ENCODE assay signal across 8 mouse cellular contexts in genomic region chr10:126956692-126957358, GRCm38 (mm10). TPM values are rescaled to one million over a fixed set of nuclear protein-coding genes. Genes with fewer than 3 reads are reported as not detected.
DNase-seq lines count a peak whose midpoint lies in the region; ATAC-seq and TF ChIP-seq lines count a peak whose summit lies in the region.

No protein-coding gene starts in this region.

- H3K9ac ChIP-seq in heart, postnatal 0 days (replicated peaks; ENCODE audit: low read depth, low read length) = 0 out of 2 replicates have a peak overlapping the region, but pooled peaks have one; percentile 16
- peak overlapping the region; percentile 35 for H3K9ac ChIP-seq in forebrain, embryonic 15.5 days (replicated peaks)
- H3K9ac ChIP-seq in midbrain, embryonic 14.5 days (replicated peaks; ENCODE audit: low read length) = peak overlapping the region; percentile 46

- 18% methylated on average over 15 of the region's 15 CpGs for WGBS in heart, postnatal 0 days
- under 1% methylated on average over 15 of the region's 15 CpGs for WGBS in forebrain, embryonic 15.5 days
- 3% methylated on average over 15 of the region's 15 CpGs for WGBS in midbrain, embryonic 14.5 days

- H3K4me3 ChIP-seq in heart, postnatal 0 days (ENCODE audit: low read depth, low read length) = no peak overlapping the region
- H3K4me3 ChIP-seq in forebrain, embryonic 15.5 days = peak overlapping the region; percentile 2; the same call in 1 of the 2 replicates
- H3K4me3 ChIP-seq in midbrain, embryonic 14.5 days (replicated peaks; ENCODE audit: low read depth, low read length) = 0 out of 2 replicates have a peak overlapping the region, but pooled peaks have one; percentile 10

- no peaks in the 10 kb centered on the region for H3K27me3 ChIP-seq in heart, postnatal 0 days (ENCODE audit: control insufficient read depth, insufficient read depth, low read length)
- no peaks in the 10 kb centered on the region for H3K27me3 ChIP-seq in forebrain, embryonic 15.5 days
- H3K27me3 ChIP-seq in midbrain, embryonic 14.5 days (ENCODE audit: control insufficient read depth, insufficient read depth, low read length) = no peaks in the 10 kb centered on the region; the same call in 1 of the 2 replicates

- no peak for TF ChIP-seq EP300 in heart, postnatal 0 days (IDR thresholded peaks at IDR 0.05; ENCODE audit: low read depth)

- no peak for TF ChIP-seq CTCF in heart, postnatal 0 days (IDR thresholded peaks at IDR 0.05; ENCODE audit: low read depth)

- H3K36me3 ChIP-seq in heart, postnatal 0 days (replicated peaks; ENCODE audit: control insufficient read depth, insufficient read depth, low read length) = no peaks in the 10 kb centered on the region
- H3K36me3 ChIP-seq in forebrain, embryonic 15.5 days = no peaks in the 10 kb centered on the region
- no peaks in the 10 kb centered on the region for H3K36me3 ChIP-seq in midbrain, embryonic 14.5 days (ENCODE audit: control insufficient read depth, insufficient read depth, low read length)

- no peak for DNase-seq in heart, postnatal 0 days (ENCODE audit: low spot score)
- DNase-seq in heart, adult 8-10 months (ENCODE audit: low spot score) = no peak
- DNase-seq in cerebellum, postnatal 25 days = peak; percentile 47 to 53
- DNase-seq in midbrain, embryonic 14.5 days = peak; percentile 70
- DNase-seq in natural killer cell, adult 2 months (ENCODE audit: low spot score in 2 of 2) = no peak
- no peak for DNase-seq in adrenal gland, adult 18-20 months (ENCODE audit: low spot score in 2 of 2)
- no peak for DNase-seq in adrenal gland, postnatal 4 days (ENCODE audit: low spot score in 2 of 2)

- peak overlapping the region; percentile 37 for H3K4me2 ChIP-seq in heart, postnatal 0 days (ENCODE audit: low read depth, low read length)
- peak overlapping the region; percentile 42 for H3K4me2 ChIP-seq in forebrain, embryonic 15.5 days (replicated peaks)
- peak overlapping the region; percentile 48 for H3K4me2 ChIP-seq in midbrain, embryonic 14.5 days (ENCODE audit: low read length)

- peak overlapping the region; percentile 76 for H3K27ac ChIP-seq in heart, postnatal 0 days (ENCODE audit: low read depth)
- peak overlapping the region; percentile 87 for H3K27ac ChIP-seq in forebrain, embryonic 15.5 days (replicated peaks)
- H3K27ac ChIP-seq in midbrain, embryonic 14.5 days (replicated peaks; ENCODE audit: low read depth, low read length) = peak overlapping the region; percentile 83

- ATAC-seq in heart, postnatal 0 days (ENCODE audit: insufficient read depth, low read depth) = no peak
- ATAC-seq in forebrain, embryonic 15.5 days (replicated peaks) = peak; percentile 36
- no peak for ATAC-seq in midbrain, embryonic 14.5 days (ENCODE audit: low FRiP score, low TSS enrichment)

- 0 out of 2 replicates have a peak, but pooled peaks cover 3% of the 10 kb centered on the region for H3K9me3 ChIP-seq in heart, postnatal 0 days (replicated peaks; ENCODE audit: control insufficient read depth, low read length)
- no peaks in the 10 kb centered on the region for H3K9me3 ChIP-seq in forebrain, embryonic 15.5 days
- H3K9me3 ChIP-seq in midbrain, embryonic 14.5 days (ENCODE audit: control insufficient read depth, low read length) = 0 out of 2 replicates have a peak, but pooled peaks cover 3% of the 10 kb centered on the region

- peaks cover 21% of the 10 kb centered on the region for H3K4me1 ChIP-seq in heart, postnatal 0 days (ENCODE audit: control insufficient read depth, insufficient read depth)
- peaks cover 28% of the 10 kb centered on the region for H3K4me1 ChIP-seq in forebrain, embryonic 15.5 days
- H3K4me1 ChIP-seq in midbrain, embryonic 14.5 days (ENCODE audit: control insufficient read depth, insufficient read depth, low read length) = peaks cover 14% of the 10 kb centered on the region

RNA-seq across cellular contexts. Expression of gene Ctdsp2, which starts 21.7 kb away (rescaled TPM):
- total RNA-seq in heart, postnatal 0 days (2014; rRNA removed; ENCODE audit: low replicate concordance) = 137 and 155 TPM in 2 replicates
- polyA plus RNA-seq in heart, postnatal 0 days (2015; fragmentation: Nextera tagmentation; extraction: Ambion mirVana) = 26.4 and 27.4 TPM in 2 replicates
- total RNA-seq in heart, adult 8-10 months (2022) = 100 to 1,000 TPM in 2 of 4 experiments, 10 to 100 TPM in 2; 84.6 to 110 (median 95.0) TPM
- 26.0 and 26.9 TPM in 2 replicates for polyA plus RNA-seq in forebrain, embryonic 15.5 days (2015; fragmentation: Nextera tagmentation; extraction: Ambion mirVana)
- 19.1 and 26.2 TPM in 2 replicates for polyA plus RNA-seq in midbrain, embryonic 14.5 days (2014; fragmentation: Nextera tagmentation; extraction: Ambion mirVana)
- 10 to 100 TPM; 73.0 to 98.7 TPM for total RNA-seq in adrenal gland, adult 18-20 months (2021)
- total RNA-seq in adrenal gland, postnatal 4 days (2021) = 100 to 1,000 TPM; 244 to 246 TPM

RNA-seq across cellular contexts. Expression of gene Avil, which starts 43.7 kb away (rescaled TPM):
- 0.04 and 1.9 TPM in 2 replicates for total RNA-seq in heart, postnatal 0 days (2014; rRNA removed; ENCODE audit: low replicate concordance)
- polyA plus RNA-seq in heart, postnatal 0 days (2015; fragmentation: Nextera tagmentation; extraction: Ambion mirVana) = 0.07 and 0.11 TPM in 2 replicates
- under 1 TPM; 0.32 to 0.87 (median 0.42) TPM for total RNA-seq in heart, adult 8-10 months (2022)
- 0.26 and 0.45 TPM in 2 replicates for polyA plus RNA-seq in forebrain, embryonic 15.5 days (2015; fragmentation: Nextera tagmentation; extraction: Ambion mirVana)
- polyA plus RNA-seq in midbrain, embryonic 14.5 days (2014; fragmentation: Nextera tagmentation; extraction: Ambion mirVana) = 1.9 and 2.1 TPM in 2 replicates
- 1 to 10 TPM in 1 of 2 experiments, under 1 TPM in 1; 0.67 to 5.5 TPM for total RNA-seq in adrenal gland, adult 18-20 months (2021)
- under 1 TPM; 0.67 to 0.90 TPM for total RNA-seq in adrenal gland, postnatal 4 days (2021)

RNA-seq across cellular contexts. Expression of gene Atp23, which starts 55.7 kb away (rescaled TPM):
- total RNA-seq in heart, postnatal 0 days (2014; rRNA removed; ENCODE audit: low replicate concordance) = 0.46 and 10.2 TPM in 2 replicates
- 7.8 and 8.5 TPM in 2 replicates for polyA plus RNA-seq in heart, postnatal 0 days (2015; fragmentation: Nextera tagmentation; extraction: Ambion mirVana)
- 1 to 10 TPM; 3.7 to 5.8 (median 4.7) TPM for total RNA-seq in heart, adult 8-10 months (2022)
- 9.2 and 11.9 TPM in 2 replicates for polyA plus RNA-seq in forebrain, embryonic 15.5 days (2015; fragmentation: Nextera tagmentation; extraction: Ambion mirVana)
- 13.6 and 14.1 TPM in 2 replicates for polyA plus RNA-seq in midbrain, embryonic 14.5 days (2014; fragmentation: Nextera tagmentation; extraction: Ambion mirVana)
- 1 to 10 TPM; 4.6 to 5.5 TPM for total RNA-seq in adrenal gland, adult 18-20 months (2021)
- 10 to 100 TPM; 11.1 to 11.6 TPM for total RNA-seq in adrenal gland, postnatal 4 days (2021)

Comparison
In these comparisons a context has a peak if more than half of its experiments do, and no peak if none do; other contexts are left out.
1. DNase-seq: peak in cerebellum, postnatal 25 days (2 of 2) and midbrain, embryonic 14.5 days (single experiment); none in heart, postnatal 0 days (single experiment), heart, adult 8-10 months (single experiment), natural killer cell, adult 2 months (0 of 2), adrenal gland, adult 18-20 months (0 of 2) and adrenal gland, postnatal 4 days (0 of 2).
2. Peak in every context shown above with its lines, with median percentiles within 50 percentile points of each other: H3K27ac ChIP-seq, H3K4me2 ChIP-seq and H3K9ac ChIP-seq.